Mouse (Mus musculus) kidney, embryonic 15.5 days (tissue): ENCODE measurements around the gene Sebox. TPM values are rescaled to one million over a fixed set of nuclear protein-coding genes. Genes with fewer than 3 reads are reported as not detected.
A peak's percentile ranks its signal among the peaks of the same experiment; 100 is the strongest.

Experiments used
- ATAC-seq: fragments of 200-750 bp; cut with Nextera tagmentation; replicated peaks from 2 replicates; pipeline ENCODE4 v1.8.0; 2017; ENCODE audit warnings: moderate TSS enrichment; ENCODE audit not compliant: low FRiP score
- H3K27ac ChIP-seq: fragments of 300-500 bp; sonication (generic); 2 replicates; pipeline ENCODE4 v1.5.1; 2015; ENCODE audit warnings: mild to moderate bottlenecking, inconsistent platforms
- H3K27me3 ChIP-seq: fragments of 300-500 bp; sonication (generic); 2 replicates; pipeline ENCODE4 v1.6.1; 2015; ENCODE audit warnings: inconsistent platforms
- H3K36me3 ChIP-seq: fragments of 300-500 bp; sonication (generic); 2 replicates; pipeline ENCODE4 v1.6.1; 2015; ENCODE audit warnings: inconsistent platforms
- H3K4me1 ChIP-seq: fragments of 300-500 bp; sonication (generic); 2 replicates; pipeline ENCODE4 v1.6.1; 2015; ENCODE audit warnings: inconsistent platforms
- H3K4me2 ChIP-seq: fragments of 300-500 bp; sonication (generic); 2 replicates; pipeline ENCODE4 v1.6.1; 2015; ENCODE audit warnings: moderate library complexity, mild to moderate bottlenecking, inconsistent platforms
- H3K4me3 ChIP-seq: fragments of 300-500 bp; sonication (generic); replicated peaks from 2 replicates; pipeline ENCODE4 v1.5.1; 2015; ENCODE audit warnings: mild to moderate bottlenecking, inconsistent platforms
- H3K9ac ChIP-seq: fragments of 300-500 bp; sonication (generic); 2 replicates; pipeline ENCODE4 v1.6.1; 2015; ENCODE audit warnings: mild to moderate bottlenecking, inconsistent platforms
- H3K9me3 ChIP-seq: fragments of 300-500 bp; sonication (generic); replicated peaks from 2 replicates; pipeline ENCODE4 v1.6.1; 2016; ENCODE audit warnings: inconsistent platforms
- WGBS: fragments of 180-500 bp; shearing (Covaris S2); methylation state at CpG from one replicate; pipeline ENCODE4 v1.1.7; 2015; ENCODE audit warnings: mixed read lengths; 5-methylcytosine and 5-hydroxymethylcytosine counted together
- polyA plus RNA-seq: library from polyadenylated mRNA; unstranded; fragments of >200 nt; fragmentation: Nextera tagmentation; extraction: Ambion mirVana; gene quantifications from 2 replicates; pipeline ENCODE4 v1.2.1, GENCODE M21; 2015

Gene Sebox
- polyA plus RNA-seq, 1 experiment from 2014 or later = not detected

DNA sequence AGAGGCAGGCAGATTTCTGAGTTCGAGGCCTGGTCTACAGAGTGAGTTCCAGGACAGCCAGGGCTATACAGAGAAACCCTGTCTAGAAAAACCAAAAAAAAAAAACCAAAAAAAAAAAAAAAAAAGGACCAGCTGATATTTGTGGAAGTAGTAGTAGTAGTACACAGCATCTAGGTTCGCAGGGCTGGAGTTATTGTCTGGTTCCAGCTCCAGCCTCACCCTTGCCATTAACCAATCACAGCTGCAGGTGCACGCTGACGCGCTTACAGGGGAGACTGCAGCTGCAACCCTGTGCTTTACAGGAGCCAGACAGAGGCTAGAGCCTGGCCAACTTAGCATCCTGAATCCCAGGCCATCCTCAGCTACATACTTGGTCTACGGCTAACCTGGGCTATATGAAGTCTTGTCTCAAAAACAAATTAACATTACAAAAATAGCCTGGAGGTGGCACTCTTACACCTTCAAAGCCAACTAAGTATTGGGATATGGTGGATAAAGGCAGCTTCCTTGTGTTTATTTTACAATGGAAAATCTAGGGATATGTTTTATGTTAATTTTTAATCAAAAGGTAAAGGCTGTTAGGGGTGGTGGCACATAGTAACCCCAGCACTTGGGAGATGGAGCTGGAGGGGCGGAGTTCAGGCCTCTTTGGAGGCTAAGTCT, 41.3 kb downstream of the Sebox start:
- no peak overlapping the region for H3K27ac ChIP-seq
- no peak overlapping the region for H3K4me3 ChIP-seq
- no peaks in the 10 kb centered on the region for H3K9me3 ChIP-seq
- peaks cover 59% of the 10 kb centered on the region for H3K36me3 ChIP-seq
- peaks cover 18% of the 10 kb centered on the region for H3K4me1 ChIP-seq
- H3K9ac ChIP-seq = no peak overlapping the region
- no peak overlapping the region for H3K4me2 ChIP-seq
- H3K27me3 ChIP-seq = no peaks in the 10 kb centered on the region
- WGBS = 98% methylated on average over 7 of the region's 7 CpGs
- ATAC-seq = 0 out of 2 replicates have a peak, but pooled peaks have one; percentile 18

DNA sequence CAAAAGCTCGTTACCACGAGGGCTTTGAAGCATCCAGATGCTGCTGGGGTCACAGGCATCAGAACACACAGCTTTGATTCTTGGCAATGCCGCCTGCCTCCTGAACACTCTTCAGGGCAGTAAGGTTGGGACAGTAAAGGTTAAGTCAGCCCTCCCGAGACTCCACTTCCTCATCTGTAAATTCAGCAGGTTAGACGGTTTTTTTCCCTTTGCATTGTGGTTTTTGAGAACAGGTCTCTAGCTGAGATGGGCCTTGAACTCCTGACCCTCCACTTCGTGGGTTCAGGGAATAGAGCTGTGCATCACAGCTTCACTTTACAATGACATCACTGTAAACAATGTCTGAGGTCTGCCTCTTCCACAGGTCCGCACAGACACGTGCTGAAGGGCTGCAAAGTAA, 41.9 kb downstream of the Sebox start:
- H3K4me3 ChIP-seq = no peak overlapping the region
- 67% methylated on average over 8 of the region's 8 CpGs for WGBS
- no peak overlapping the region for H3K27ac ChIP-seq
- H3K9me3 ChIP-seq = no peaks in the 10 kb centered on the region
- H3K36me3 ChIP-seq = peaks cover 52% of the 10 kb centered on the region
- H3K9ac ChIP-seq = no peak overlapping the region
- no peak for ATAC-seq
- H3K4me2 ChIP-seq = no peak overlapping the region
- H3K4me1 ChIP-seq = peaks cover 20% of the 10 kb centered on the region
- H3K27me3 ChIP-seq = no peaks in the 10 kb centered on the region

DNA sequence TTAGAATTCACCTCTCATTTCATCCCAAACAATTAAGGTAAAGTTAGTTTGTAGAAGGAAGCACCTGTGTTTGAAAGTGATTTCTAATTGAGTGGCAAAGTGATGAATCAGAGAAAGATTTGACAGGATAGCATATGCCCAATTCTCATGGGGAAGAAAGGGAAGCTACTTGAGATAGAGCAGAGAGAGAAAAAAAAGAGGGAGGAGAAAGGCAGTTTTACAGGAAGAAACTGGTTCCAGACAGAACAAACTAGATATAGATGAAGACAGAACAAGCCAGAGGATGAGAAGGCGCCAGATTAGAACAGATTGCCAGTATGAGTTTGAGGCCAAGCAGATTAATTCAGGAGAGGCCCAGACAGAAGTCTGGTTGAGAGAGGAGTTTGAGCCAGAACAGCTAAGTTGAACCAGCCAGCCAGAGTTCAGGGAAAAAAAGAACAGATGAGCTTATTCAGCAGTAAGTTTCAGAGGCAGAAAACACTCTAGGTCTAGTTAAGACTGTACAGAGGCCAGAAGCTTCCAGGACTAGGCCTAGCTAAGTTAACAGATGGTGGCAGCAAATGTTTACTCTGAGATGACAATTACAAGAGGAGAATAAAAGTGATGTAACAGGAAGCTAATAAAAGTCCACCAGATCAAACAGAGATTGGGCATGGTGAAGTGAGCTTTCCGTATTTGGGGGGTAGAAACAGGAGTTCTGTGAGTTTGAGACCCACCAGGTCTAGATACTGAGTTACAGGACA, 44.6 kb downstream of the Sebox start:
- 76% methylated on average over 2 of the region's 2 CpGs for WGBS
- H3K9ac ChIP-seq = no peak overlapping the region
- H3K4me2 ChIP-seq = 0 out of 2 replicates have a peak overlapping the region, but pooled peaks have one; percentile 12
- peaks cover 26% of the 10 kb centered on the region for H3K4me1 ChIP-seq
- no peak overlapping the region for H3K27ac ChIP-seq
- no peak overlapping the region for H3K4me3 ChIP-seq
- H3K9me3 ChIP-seq = no peaks in the 10 kb centered on the region
- ATAC-seq = no peak
- no peaks in the 10 kb centered on the region for H3K27me3 ChIP-seq
- H3K36me3 ChIP-seq = peaks cover 29% of the 10 kb centered on the region

DNA sequence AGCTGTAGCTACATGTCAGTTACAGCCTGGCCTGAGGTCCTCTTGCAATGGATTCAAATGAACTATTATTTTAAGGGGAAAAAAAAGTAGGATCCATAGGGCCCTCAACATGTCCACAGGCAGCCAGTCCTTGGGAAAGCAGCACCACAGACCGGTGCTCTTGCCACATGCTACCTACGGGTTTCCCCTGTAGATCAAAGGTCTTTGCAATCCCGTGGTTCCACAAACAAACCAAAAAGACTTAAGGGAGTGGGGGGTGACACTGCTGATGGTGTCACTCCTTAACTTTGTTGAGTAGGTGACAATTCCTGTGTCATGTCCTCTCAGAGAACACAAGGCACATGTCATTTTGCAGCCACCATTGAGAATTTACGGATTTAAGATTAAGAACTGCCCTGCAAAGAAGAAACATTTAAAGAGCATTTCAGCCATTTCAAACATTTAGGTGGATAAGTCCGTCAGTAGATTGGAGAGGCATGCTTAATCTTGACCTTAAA, 46.3 kb downstream of the Sebox start:
- Histone ChIP-seq H3K4me2 (peak overlapping the region; percentile 82), H3K36me3 (peaks cover 14% of the 10 kb centered on the region; the same call in 1 of the 2 replicates), H3K27ac (0 out of 2 replicates have a peak overlapping the region, but pooled peaks have one; percentile 90), H3K27me3 (no peaks in the 10 kb centered on the region), H3K4me1 (peaks cover 26% of the 10 kb centered on the region), H3K9me3 (no peaks in the 10 kb centered on the region), H3K9ac (peak overlapping the region; percentile 69), H3K4me3 (peak overlapping the region; percentile 71)
- no peak for ATAC-seq
- WGBS = 4% methylated on average over 5 of the region's 5 CpGs

DNA sequence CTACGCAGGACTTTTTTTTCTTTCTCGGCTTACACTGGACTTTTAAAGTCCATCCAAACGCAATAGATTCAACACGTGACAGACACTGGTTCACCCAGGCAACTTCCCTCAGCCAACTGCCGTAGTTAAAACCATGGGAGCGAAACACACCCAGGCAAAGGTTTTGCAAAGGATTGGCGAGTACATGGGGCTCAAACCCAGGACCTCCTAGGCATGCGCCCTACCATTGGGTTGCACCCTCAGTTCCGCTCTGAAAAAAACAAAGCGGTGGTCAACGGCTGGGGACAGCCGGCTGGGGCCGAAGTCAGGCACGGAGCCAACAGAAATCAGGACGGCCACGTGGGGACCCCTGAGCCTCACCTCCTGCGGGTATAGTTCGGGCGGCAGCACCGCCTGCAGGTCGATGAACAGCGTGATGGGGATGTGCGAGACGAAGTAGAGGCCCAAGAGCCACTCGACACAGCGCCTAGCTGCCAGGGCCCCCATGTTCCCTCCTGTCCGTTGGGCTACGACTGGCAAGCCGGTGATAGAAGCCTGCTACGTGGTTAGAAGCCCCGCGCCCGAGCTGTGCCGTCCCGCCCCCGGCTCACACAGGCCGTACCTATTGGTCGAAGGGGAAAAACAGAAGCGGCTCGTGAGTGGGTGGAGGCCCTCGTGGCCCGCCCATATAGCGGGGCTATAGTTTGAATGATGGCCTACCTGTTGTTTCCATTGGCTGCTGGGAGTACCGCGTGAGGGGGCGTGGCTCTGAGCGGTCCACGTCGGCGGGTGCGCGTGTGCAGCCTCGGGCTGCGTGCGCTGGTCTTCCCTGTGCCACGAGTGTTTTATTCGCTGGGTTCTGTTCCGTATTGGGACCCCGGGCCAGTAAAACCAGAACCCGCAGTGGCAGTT, 47.2 kb downstream of the Sebox start, which contains the start of gene Tmem97:
Gene Tmem97, minus strand, starts transcription at position 610 of the 891 bp plus-strand sequence.
- Histone ChIP-seq H3K36me3 (peaks cover 5% of the 10 kb centered on the region; the same call in 1 of the 2 replicates), H3K4me3 (peak within 1 kb of the TSS; percentile 71), H3K27me3 (no peaks in the 10 kb centered on the region), H3K9me3 (no peaks in the 10 kb centered on the region), H3K9ac (peak within 1 kb of the TSS; percentile 69), H3K4me1 (peaks cover 26% of the 10 kb centered on the region), H3K27ac (peak within 1 kb of the TSS; percentile 90), H3K4me2 (peak within 1 kb of the TSS; percentile 82)
- ATAC-seq = peak; percentile 99
- under 1% methylated on average over 60 of the region's 60 CpGs for WGBS

DNA sequence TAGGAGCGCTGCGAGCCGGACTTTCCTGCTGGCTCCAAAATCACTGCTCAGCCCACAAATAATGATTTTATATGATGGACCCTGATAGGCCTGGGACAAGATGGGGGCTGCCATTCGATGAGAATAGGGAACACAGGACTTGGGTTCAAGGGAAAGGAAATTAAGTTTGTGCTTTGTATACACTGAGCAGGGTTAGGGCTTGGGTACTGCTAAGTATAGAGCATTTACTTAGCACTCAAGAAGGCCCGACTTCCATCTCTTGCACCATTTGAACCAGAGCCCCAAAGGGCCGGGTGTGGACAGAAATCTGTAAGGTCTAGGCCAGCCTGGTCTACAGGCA, 47.8 kb downstream of the Sebox start:
- H3K4me3 ChIP-seq = peak overlapping the region; percentile 71
- no peaks in the 10 kb centered on the region for H3K36me3 ChIP-seq
- H3K4me1 ChIP-seq = peaks cover 26% of the 10 kb centered on the region
- peak overlapping the region; percentile 82 for H3K4me2 ChIP-seq
- peak overlapping the region; percentile 90 for H3K27ac ChIP-seq
- H3K9ac ChIP-seq = peak overlapping the region; percentile 55; the same call in 1 of the 2 replicates
- no peaks in the 10 kb centered on the region for H3K9me3 ChIP-seq
- ATAC-seq = peak; percentile 43; the same call in 1 of the 2 replicates
- WGBS = 31% methylated on average over 6 of the region's 6 CpGs
- H3K27me3 ChIP-seq = no peaks in the 10 kb centered on the region

Other genes with a start within 250 kb of the Sebox start
- gene 2610507B11Rik, start 241.7 kb upstream of the Sebox start, polyA plus RNA-seq = 76.0 and 81.8 TPM in 2 replicates
- gene BC030499, start 212.6 kb upstream of the Sebox start, polyA plus RNA-seq = 0.32 and 0.43 TPM in 2 replicates
- 43.3 and 47.4 TPM in 2 replicates for gene Spag5, start 201.9 kb upstream of the Sebox start, polyA plus RNA-seq
- gene Aldoc, start 180.5 kb upstream of the Sebox start, polyA plus RNA-seq = 6.0 and 6.4 TPM in 2 replicates
- gene Pigs, start 175.0 kb upstream of the Sebox start, polyA plus RNA-seq = 77.5 and 86.2 TPM in 2 replicates
- 40.2 and 44.9 TPM in 2 replicates for gene Unc119, start 160.0 kb upstream of the Sebox start, polyA plus RNA-seq
- 0.10 TPM in 1 of 2 replicates, not detected in the other for gene Foxn1, start 116.9 kb upstream of the Sebox start, polyA plus RNA-seq
- gene Slc13a2, start 81.2 kb upstream of the Sebox start, polyA plus RNA-seq = 1.1 and 1.2 TPM in 2 replicates
- 21.1 and 21.3 TPM in 2 replicates for gene Slc46a1, start 37.8 kb upstream of the Sebox start, polyA plus RNA-seq
- gene Sarm1, start 5.7 kb upstream of the Sebox start, polyA plus RNA-seq = 1.5 and 1.8 TPM in 2 replicates
- gene Vtn, start 4.4 kb upstream of the Sebox start, polyA plus RNA-seq = 4.5 and 8.1 TPM in 2 replicates
- gene Tmem199, start 8.7 kb downstream of the Sebox start, polyA plus RNA-seq = 56.7 and 57.1 TPM in 2 replicates
- 169 and 171 TPM in 2 replicates for gene Poldip2, start 8.7 kb downstream of the Sebox start, polyA plus RNA-seq
- 81.8 and 88.2 TPM in 2 replicates for gene Tnfaip1, start 32.9 kb downstream of the Sebox start, polyA plus RNA-seq
- gene Ift20, start 32.9 kb downstream of the Sebox start, polyA plus RNA-seq = 134 and 145 TPM in 2 replicates
- gene Tmem97, start 47.3 kb downstream of the Sebox start, polyA plus RNA-seq = 80.4 and 82.3 TPM in 2 replicates
- 15.5 and 17.4 TPM in 2 replicates for gene Nlk, start 193.9 kb downstream of the Sebox start, polyA plus RNA-seq
- 41.8 and 45.7 TPM in 2 replicates for gene Ccnq, start 248.3 kb downstream of the Sebox start, polyA plus RNA-seq